Mouse (Mus musculus) lung, adult 2 months (tissue): ENCODE results near the gene Specc1l.

Source experiments
- CTCF ChIP-seq: fragments of 200-500 bp; IDR thresholded peaks from 2 replicates; pipeline ENCODE4 v1.5.1; 2011; ENCODE audit warnings: mild to moderate bottlenecking, low read length, control low read depth; ENCODE audit not compliant: insufficient read depth
- POLR2A ChIP-seq: fragments of 200-500 bp; IDR thresholded peaks from 2 replicates; pipeline ENCODE4 v1.6.1; 2011; ENCODE audit warnings: low read depth, mild to moderate bottlenecking, control low read depth, low read length, borderline replicate concordance; ENCODE audit errors: extremely low read depth

DNA sequence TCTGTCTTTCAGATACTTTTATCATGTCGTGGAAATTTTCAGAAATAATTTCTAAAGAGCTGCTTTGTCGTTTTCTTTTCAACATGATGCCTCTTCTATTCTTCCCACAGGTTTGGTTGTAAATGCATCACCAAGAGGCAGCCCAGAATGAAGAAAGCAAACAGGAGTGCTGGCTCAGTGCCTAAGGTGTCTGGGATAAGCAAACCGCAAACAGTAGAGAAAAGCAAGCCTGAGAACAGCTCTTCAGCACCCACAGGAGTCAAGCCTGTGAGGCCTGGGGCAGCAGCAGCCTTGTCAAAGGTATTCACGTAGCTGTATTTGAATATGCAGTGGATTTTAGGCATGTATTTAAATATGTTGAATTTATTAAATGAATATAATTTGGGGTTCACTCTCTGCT is 18.7 kb downstream of the Specc1l start:
- TF ChIP-seq POLR2A (no peak), CTCF (no peak)
